Mouse (Mus musculus) embryonic fibroblast, embryonic 13.5 days (primary cell): ENCODE data around the gene Ank2. TPM values are rescaled to one million over a fixed set of nuclear protein-coding genes. Genes with fewer than 3 reads are reported as not detected.

ENCODE experiments used
- H3K27ac ChIP-seq: 2 replicates; pipeline ENCODE4 v1.5.1; 2012; ENCODE audit warnings: low read length, control low read depth, inconsistent platforms; ENCODE audit not compliant: insufficient read depth
- H3K4me1 ChIP-seq: 2 replicates; pipeline ENCODE4 v1.6.1; 2011; ENCODE audit warnings: low read length; ENCODE audit not compliant: control insufficient read depth, insufficient read depth
- H3K4me3 ChIP-seq: 2 replicates; pipeline ENCODE4 v1.5.1; 2011; ENCODE audit warnings: mild to moderate bottlenecking, control low read depth, low read length; ENCODE audit not compliant: insufficient read depth
- CTCF ChIP-seq: IDR thresholded peaks from 2 replicates; pipeline ENCODE4 v1.5.1; 2011; ENCODE audit warnings: mild to moderate bottlenecking, control low read depth, low read length, moderate library complexity, borderline replicate concordance; ENCODE audit not compliant: insufficient read depth
- POLR2A ChIP-seq: IDR thresholded peaks from 2 replicates; pipeline ENCODE4 v1.6.1; 2011; ENCODE audit warnings: low read depth, mild to moderate bottlenecking, control low read depth, low read length, moderate library complexity
- polyA plus RNA-seq: library from polyadenylated mRNA; stranded (reverse); fragments of >200 nt; gene quantifications from 2 replicates; pipeline ENCODE4 v1.2.4, GENCODE M21; 2011; ENCODE audit warnings: low read depth; ENCODE audit not compliant: missing spikeins, insufficient read length

Ank2 gene
- polyA plus RNA-seq, 1 experiment = 53.8 TPM

- no peak overlapping the region for H3K27ac ChIP-seq
- H3K4me3 ChIP-seq = no peak overlapping the region
- no peak for TF ChIP-seq CTCF
- TF ChIP-seq POLR2A = no peak
- H3K4me1 ChIP-seq = no peaks in the 10 kb centered on the region
Measured at GRCm38 (mm10) chr3:127272801-127273200, 226.3 kb downstream of the Ank2 start.

- no peaks in the 10 kb centered on the region for H3K4me1 ChIP-seq
- H3K4me3 ChIP-seq = no peak overlapping the region
- no peak overlapping the region for H3K27ac ChIP-seq
- no peak for TF ChIP-seq CTCF
Measured at GRCm38 (mm10) chr3:127269616-127270015, 229.5 kb downstream of the Ank2 start.

- no peaks in the 10 kb centered on the region for H3K4me1 ChIP-seq
- no peak for TF ChIP-seq CTCF
- no peak for TF ChIP-seq POLR2A
- no peak overlapping the region for H3K27ac ChIP-seq
- no peak overlapping the region for H3K4me3 ChIP-seq
Measured at GRCm38 (mm10) chr3:127267846-127268245, 231.3 kb downstream of the Ank2 start.

DNA sequence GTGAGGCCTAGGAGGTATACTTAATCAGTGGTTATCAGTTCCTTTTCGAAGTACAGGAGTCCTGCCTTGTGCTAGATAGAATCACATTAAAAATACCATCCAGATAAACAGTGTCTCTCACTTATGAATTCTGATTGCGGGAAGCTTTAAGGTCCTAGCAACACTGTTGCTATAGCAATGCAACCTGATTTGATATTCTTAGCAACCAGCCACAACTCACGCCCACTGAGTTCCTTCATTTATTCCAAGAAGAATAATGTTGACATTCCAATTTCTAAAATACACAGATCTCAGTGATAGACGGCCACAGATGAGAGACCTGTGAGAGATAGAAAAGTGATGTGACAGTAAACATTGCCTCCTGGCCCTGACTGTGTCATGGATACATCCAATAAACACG lies 233.4 kb downstream of the Ank2 start:
- TF ChIP-seq CTCF (no peak), POLR2A (no peak)
- Histone ChIP-seq H3K4me3 (no peak overlapping the region), H3K4me1 (no peaks in the 10 kb centered on the region), H3K27ac (no peak overlapping the region)

- no peak for TF ChIP-seq POLR2A
- no peak for TF ChIP-seq CTCF
- Histone ChIP-seq H3K27ac (no peak overlapping the region), H3K4me1 (no peaks in the 10 kb centered on the region), H3K4me3 (no peak overlapping the region)
Measured at GRCm38 (mm10) chr3:127265182-127265581, 234.0 kb downstream of the Ank2 start.

DNA sequence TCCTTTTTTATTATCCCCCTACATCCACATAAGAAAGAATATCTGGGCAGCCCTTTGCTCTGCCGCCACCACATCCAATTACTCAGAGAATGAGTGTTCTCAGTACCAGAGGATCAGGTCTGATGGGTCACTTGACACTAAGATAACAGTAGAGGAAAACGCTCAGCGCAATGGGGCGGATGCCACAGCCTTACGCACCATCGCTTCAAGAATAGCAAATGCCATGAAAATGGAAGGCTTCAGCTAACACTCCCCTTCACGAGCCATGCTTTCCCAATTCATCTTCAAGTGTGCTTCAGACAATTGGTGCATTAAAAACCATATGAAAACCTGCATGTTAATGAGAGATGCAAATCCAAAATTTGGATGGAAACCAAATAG lies 238.4 kb downstream of the Ank2 start:
- H3K4me3 ChIP-seq = no peak overlapping the region
- TF ChIP-seq POLR2A (no peak), CTCF (no peak)

DNA sequence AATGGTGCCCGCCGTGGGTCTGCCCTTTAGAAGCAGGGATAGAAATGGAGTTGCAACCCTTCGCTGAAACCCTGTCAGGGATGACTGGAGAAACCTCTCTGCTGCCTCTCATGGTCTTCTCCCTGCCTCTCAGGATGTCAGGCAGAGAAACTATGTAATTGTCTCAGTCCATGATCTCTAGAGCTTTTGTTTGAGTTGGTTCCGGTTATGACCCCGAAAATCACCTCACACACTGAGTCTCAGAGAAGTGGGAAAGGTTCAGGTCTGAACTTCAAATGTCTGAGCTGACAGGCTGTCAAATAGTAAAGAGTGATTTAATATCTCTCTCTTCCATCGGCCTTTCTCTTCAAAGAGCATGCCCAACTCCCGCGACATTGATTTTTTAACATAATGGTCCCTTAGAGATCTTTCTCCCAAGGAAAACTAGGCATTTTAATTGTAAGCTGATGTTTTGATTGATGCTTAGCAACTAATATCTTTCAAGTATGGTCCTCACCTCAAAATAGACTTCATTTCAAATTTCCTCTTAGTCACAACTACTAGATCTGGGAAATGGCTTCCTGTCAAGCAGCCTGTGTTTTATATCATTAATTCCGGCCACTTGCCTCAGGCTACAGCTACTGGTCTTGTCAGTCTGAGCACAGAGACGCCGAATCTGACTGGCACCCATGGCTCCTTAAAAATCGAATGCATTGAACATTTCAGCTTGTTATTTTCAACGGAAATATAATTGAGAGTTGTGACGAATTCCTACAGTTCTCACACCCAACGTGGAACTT lies 239.0 kb downstream of the Ank2 start:
- Histone ChIP-seq H3K27ac (no peak overlapping the region), H3K4me1 (0 out of 2 replicates have a peak, but pooled peaks cover 4% of the 10 kb centered on the region), H3K4me3 (no peak overlapping the region)
- no peak for TF ChIP-seq CTCF
- no peak for TF ChIP-seq POLR2A

More for the DNA sequence above, 238.4 kb downstream of the Ank2 start:
- Histone ChIP-seq H3K27ac (no peak overlapping the region), H3K4me1 (0 out of 2 replicates have a peak, but pooled peaks cover 4% of the 10 kb centered on the region)

DNA sequence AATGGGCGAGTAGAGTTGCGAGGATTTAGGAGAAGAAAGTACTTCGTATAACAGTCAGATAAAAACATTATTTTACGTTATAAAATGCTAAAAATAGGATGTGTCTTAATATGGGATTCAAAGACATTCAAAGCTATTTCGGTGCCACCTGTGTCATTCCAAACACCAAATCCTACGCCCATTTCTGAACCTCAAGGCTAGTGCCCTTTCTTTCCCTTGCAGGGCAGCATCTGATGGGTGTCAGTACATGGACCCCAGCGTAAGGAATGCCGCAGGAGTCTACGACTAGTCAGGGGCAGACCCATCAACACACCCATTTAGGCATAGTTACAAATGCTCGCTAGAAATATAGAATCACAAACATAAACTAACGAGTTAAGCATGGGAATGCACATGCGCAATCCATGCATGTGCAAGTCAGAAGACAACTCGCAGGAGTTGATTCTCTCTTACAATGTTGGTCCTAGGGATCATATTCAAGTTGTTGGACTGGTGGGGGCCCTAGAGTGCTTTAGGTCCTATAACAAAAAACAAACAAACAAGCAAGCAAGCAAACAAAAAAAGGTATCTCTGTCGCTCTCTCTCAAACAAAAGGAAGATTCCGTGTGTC lies 240.6 kb downstream of the Ank2 start:
- 0 out of 2 replicates have a peak, but pooled peaks cover 4% of the 10 kb centered on the region for H3K4me1 ChIP-seq
- H3K4me3 ChIP-seq = peak overlapping the region; percentile 14; the same call in 1 of the 2 replicates
- TF ChIP-seq CTCF = no peak
- no peak for TF ChIP-seq POLR2A
- H3K27ac ChIP-seq = no peak overlapping the region

GRCm38 (mm10) chr3:127257969-127258368 lies 241.2 kb downstream of the Ank2 start:
- peak overlapping the region; percentile 51 for H3K4me3 ChIP-seq
- TF ChIP-seq POLR2A = no peak
- TF ChIP-seq CTCF = no peak
- H3K4me1 ChIP-seq = 0 out of 2 replicates have a peak, but pooled peaks cover 4% of the 10 kb centered on the region
- peak overlapping the region; percentile 80 for H3K27ac ChIP-seq
